Mouse (Mus musculus) kidney, adult 2 months (tissue): Measurements from ENCODE around the gene Olfr749.

Experiments used
- CTCF ChIP-seq: fragments of 200-500 bp; conservative IDR thresholded peaks from 2 replicates; pipeline ENCODE4 v1.5.1; 2011; ENCODE audit warnings: low read depth, mild to moderate bottlenecking, control low read depth, low read length, moderate library complexity, mixed read lengths; ENCODE audit not compliant: insufficient read depth, insufficient read length
- POLR2A ChIP-seq: fragments of 200-500 bp; IDR thresholded peaks from one replicate; pipeline ENCODE4 v1.6.1; 2011; ENCODE audit warnings: low read depth, low read length, control low read depth

GRCm38 (mm10) chr14:50740334-50740733 lies 4.6 kb downstream of the Olfr749 start:
- TF ChIP-seq CTCF (no peak), POLR2A (no peak)
